Mouse (Mus musculus) thymus, postnatal 25 days (tissue): Measurements from ENCODE around the gene Clic5.
"Not testable (repeated sequence)": the region's sequence is repeated elsewhere in the genome, so short reads cannot be mapped to it uniquely, and the experiment has no call there.

ENCODE experiments used
- DNase-seq: peaks from one replicate; pipeline ENCODE4 v3.0.0; 2022

Clic5 gene

GRCm38 (mm10) chr17:44188042-44188768 lies at the start of gene Clic5:
TSS of gene Clic5 (plus strand) at chr17:44188584.
- peak; percentile 41 for DNase-seq

GRCm38 (mm10) chr17:44145806-44146205 lies 42.6 kb upstream of the Clic5 start:
- no peak for DNase-seq

- DNase-seq = no peak
These were observed 40.1 kb upstream of the Clic5 start for GRCm38 (mm10) chr17:44148109-44148846.

GRCm38 (mm10) chr17:44151130-44151529 lies 37.3 kb upstream of the Clic5 start:
- peak; percentile 45 for DNase-seq

GRCm38 (mm10) chr17:44151889-44152288 lies 36.5 kb upstream of the Clic5 start:
- no peak for DNase-seq

- no peak for DNase-seq
These were observed 34.5 kb upstream of the Clic5 start for GRCm38 (mm10) chr17:44153871-44154270.

- no peak for DNase-seq
These were observed 33.2 kb upstream of the Clic5 start for GRCm38 (mm10) chr17:44155204-44155603.

GRCm38 (mm10) chr17:44158186-44158585 lies 30.2 kb upstream of the Clic5 start:
- DNase-seq = no peak

GRCm38 (mm10) chr17:44160449-44160848 lies 27.9 kb upstream of the Clic5 start:
- no peak for DNase-seq

- DNase-seq = no peak
These were observed 25.9 kb upstream of the Clic5 start for GRCm38 (mm10) chr17:44162514-44162913.

GRCm38 (mm10) chr17:44162935-44163334 lies 25.4 kb upstream of the Clic5 start:
- DNase-seq = no peak

GRCm38 (mm10) chr17:44165730-44166347 lies 22.5 kb upstream of the Clic5 start:
- DNase-seq = no peak

GRCm38 (mm10) chr17:44169676-44170075 lies 18.7 kb upstream of the Clic5 start:
- DNase-seq = no peak

- no peak for DNase-seq
These were observed 18.1 kb upstream of the Clic5 start for GRCm38 (mm10) chr17:44170316-44170715.

- no peak for DNase-seq
These were observed 16.5 kb upstream of the Clic5 start for GRCm38 (mm10) chr17:44171930-44172329.

- DNase-seq = no peak
These were observed 15.0 kb upstream of the Clic5 start for GRCm38 (mm10) chr17:44173341-44173740.

GRCm38 (mm10) chr17:44177291-44177690 lies 11.1 kb upstream of the Clic5 start:
- no peak for DNase-seq

GRCm38 (mm10) chr17:44181346-44181745 lies 7.0 kb upstream of the Clic5 start:
- DNase-seq = no peak

- no peak for DNase-seq
These were observed 1.5 kb upstream of the Clic5 start for GRCm38 (mm10) chr17:44186871-44187270.

GRCm38 (mm10) chr17:44187537-44187936 lies 847 bp upstream of the Clic5 start:
- DNase-seq = not testable (repeated sequence)

GRCm38 (mm10) chr17:44188769-44189145 lies 373 bp downstream of the Clic5 start:
- peak; percentile 16 for DNase-seq

GRCm38 (mm10) chr17:44189696-44190095 lies 1.3 kb downstream of the Clic5 start:
- DNase-seq = no peak

- no peak for DNase-seq
These were observed 1.9 kb downstream of the Clic5 start for GRCm38 (mm10) chr17:44190246-44190645.

- no peak for DNase-seq
These were observed 4.6 kb downstream of the Clic5 start for GRCm38 (mm10) chr17:44192981-44193380.
